Mouse (Mus musculus) heart, postnatal 0 days (tissue): ENCODE measurements at regions not wholly inside any gene's neighbourhood (a gene's known extent, or its start where the extent isn't known, plus 50 kb on each side); places are given as distances from the start of the nearest gene placed in this dataset.

Experiments used
- CTCF ChIP-seq: IDR thresholded peaks from 2 replicates; pipeline ENCODE4 v1.5.1; 2016; ENCODE audit warnings: antibody characterized with exemption, control low read depth, low read depth
- EP300 ChIP-seq: IDR thresholded peaks from 2 replicates; pipeline ENCODE4 v1.6.1; 2016; ENCODE audit warnings: antibody characterized with exemption, low read depth

DNA sequence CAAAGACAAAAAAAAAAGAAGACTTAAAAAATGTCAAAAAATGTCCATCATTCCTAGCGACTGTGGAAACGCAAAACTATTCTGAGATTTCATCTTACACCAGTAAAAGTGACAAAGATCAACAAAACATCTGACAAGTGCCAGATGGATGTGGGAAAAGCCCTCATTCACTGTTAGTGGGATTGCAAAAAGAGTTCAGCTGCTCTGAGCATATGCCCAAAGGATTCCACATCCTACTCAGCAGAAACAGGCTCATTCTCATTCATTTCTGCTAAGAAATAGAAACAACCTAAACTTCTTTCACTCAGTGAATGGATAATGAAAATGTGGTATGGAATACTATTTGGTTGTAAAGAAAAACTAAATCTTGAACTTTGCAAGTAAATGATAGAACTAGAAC, 221.1 kb downstream of the Mettl4 start:
- TF ChIP-seq EP300 (no peak), CTCF (no peak)
